Mouse (Mus musculus) olfactory bulb, adult 2 months (tissue): ENCODE results near the gene Snx9.

Experiments
- CTCF ChIP-seq: fragments of 200-500 bp; IDR thresholded peaks from 2 replicates; pipeline ENCODE4 v1.5.1; 2012; ENCODE audit warnings: low read depth, mild to moderate bottlenecking, low read length, moderate library complexity; ENCODE audit not compliant: insufficient read depth
- POLR2A ChIP-seq: fragments of 200-500 bp; IDR thresholded peaks from 2 replicates; pipeline ENCODE4 v1.6.1; 2012; ENCODE audit warnings: mild to moderate bottlenecking, low read depth, low read length, moderate library complexity; ENCODE audit not compliant: insufficient read depth

DNA sequence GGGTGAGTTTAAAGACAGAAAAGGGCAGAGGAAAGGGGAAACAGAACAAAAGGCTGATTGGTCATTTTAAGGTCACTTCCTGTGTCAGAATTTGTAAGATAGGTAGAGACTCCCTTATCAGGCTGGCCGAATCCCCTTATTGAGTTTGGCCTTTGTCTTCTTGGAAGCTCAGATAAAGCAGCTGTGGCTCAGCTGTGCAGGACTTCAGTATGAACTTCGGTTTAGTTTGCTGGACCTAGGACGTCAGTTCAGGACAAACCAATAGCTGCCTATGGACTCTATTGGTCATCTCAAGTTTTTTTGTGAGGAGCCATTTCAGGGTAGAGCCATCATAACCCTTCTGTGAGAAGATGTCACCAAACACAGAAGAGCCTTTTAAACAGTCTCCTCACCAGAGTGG is 12.2 kb upstream of the Snx9 start:
- TF ChIP-seq CTCF (no peak), POLR2A (no peak)
